Mouse (Mus musculus) MEL (cell line): ENCODE measurements at regions not wholly inside any gene's neighbourhood (a gene's known extent, or its start where the extent isn't known, plus 50 kb on each side); places are given as distances from the start of the nearest gene placed in this dataset.

Source experiments
- DNase-seq: peaks from one replicate; pipeline ENCODE4 v3.0.0; 2011; ENCODE audit warnings: low read depth, low spot score
- H3K27ac ChIP-seq: 2 replicates; pipeline ENCODE4 v1.5.1; 2012; ENCODE audit warnings: low read depth, mild to moderate bottlenecking, control low read depth, low read length, moderate library complexity; ENCODE audit not compliant: control insufficient read depth
- H3K27me3 ChIP-seq, 2 experiments: fragments of 150-350 bp in 1 of 2; sonication (generic) in 1 of 2; 2 replicates each; pipeline ENCODE4 v1.6.1; 2012; ENCODE audit warnings: low read length in 2 of 2, mild to moderate bottlenecking in 2 of 2, improper control_type of control experiment in 1 of 2, moderate library complexity in 1 of 2; ENCODE audit not compliant: insufficient read depth in 2 of 2, control insufficient read depth in 1 of 2
- H3K36me3 ChIP-seq, 2 experiments: 2 replicates each; pipeline ENCODE4 v1.6.1; 2012 to 2014; ENCODE audit warnings: low read length in 2 of 2, improper control_type of control experiment in 1 of 2, inconsistent platforms in 1 of 2, mild to moderate bottlenecking in 1 of 2; ENCODE audit not compliant: insufficient read depth in 2 of 2, control insufficient read depth in 1 of 2
- H3K4me1 ChIP-seq, 2 experiments: fragments of 150-350 bp in 1 of 2; sonication (generic) in 1 of 2; 2 replicates each; pipeline ENCODE4 v1.6.1; 2012; ENCODE audit warnings: low read length in 2 of 2, improper control_type of control experiment in 1 of 2, mild to moderate bottlenecking in 1 of 2; ENCODE audit not compliant: insufficient read depth in 2 of 2, control insufficient read depth in 1 of 2
- H3K4me3 ChIP-seq, 2 experiments: fragments of 150-350 bp in 1 of 2; sonication (generic) in 1 of 2; 2 replicates each; pipeline ENCODE4 v1.5.1; 2012; ENCODE audit warnings: low read depth in 2 of 2, low read length in 2 of 2, mild to moderate bottlenecking in 2 of 2, moderate library complexity in 2 of 2, control low read depth in 1 of 2, improper control_type of control experiment in 1 of 2; ENCODE audit not compliant: control insufficient read depth in 1 of 2, insufficient read depth in 1 of 2
- H3K79me2 ChIP-seq: 2 replicates; pipeline ENCODE4 v1.6.1; 2012; ENCODE audit warnings: mild to moderate bottlenecking, low read length, moderate library complexity; ENCODE audit not compliant: control insufficient read depth, poor library complexity, insufficient read depth
- H3K9ac ChIP-seq: 2 replicates; pipeline ENCODE4 v1.6.1; 2012; ENCODE audit warnings: low read depth, mild to moderate bottlenecking, control low read depth, low read length, moderate library complexity; ENCODE audit not compliant: control insufficient read depth, poor library complexity, severe bottlenecking
- H3K9me3 ChIP-seq: fragments of 150-350 bp; sonication (generic); replicated peaks from 2 replicates; pipeline ENCODE4 v1.6.1; 2012; ENCODE audit warnings: mild to moderate bottlenecking, low read length, improper control_type of control experiment, moderate library complexity; ENCODE audit not compliant: insufficient read depth
- CHD1 ChIP-seq: IDR thresholded peaks from 2 replicates; pipeline ENCODE4 v1.6.1; 2012; ENCODE audit warnings: low read depth, mild to moderate bottlenecking, inconsistent platforms, low read length, improper control_type of control experiment
- CTCF ChIP-seq, 3 experiments: IDR thresholded peaks in 2 of 3; conservative IDR thresholded peaks in 1 of 3; 2 replicates each; pipeline ENCODE4 v1.5.1; 2011 to 2012; ENCODE audit warnings: low read length in 3 of 3, low read depth in 2 of 3, mild to moderate bottlenecking in 2 of 3, improper control_type of control experiment in 1 of 3, inconsistent platforms in 1 of 3, mixed read lengths in 1 of 3, moderate library complexity in 1 of 3; ENCODE audit not compliant: control insufficient read depth in 1 of 3, insufficient read depth in 1 of 3, poor library complexity in 1 of 3, severe bottlenecking in 1 of 3
- EP300 ChIP-seq, 2 experiments: IDR thresholded peaks; 2 replicates each; pipeline ENCODE4 v1.6.1; 2011; ENCODE audit warnings: improper control_type of control experiment in 2 of 2, low read length in 2 of 2, low read depth in 1 of 2, mild to moderate bottlenecking in 1 of 2
- GABPA ChIP-seq: IDR thresholded peaks from 2 replicates; pipeline ENCODE4 v1.6.1; 2012; ENCODE audit warnings: low read depth, mild to moderate bottlenecking, inconsistent platforms, low read length, improper control_type of control experiment, moderate library complexity
- HCFC1 ChIP-seq: IDR thresholded peaks from 2 replicates; pipeline ENCODE4 v1.6.1; 2012; ENCODE audit warnings: low read depth, mild to moderate bottlenecking, inconsistent platforms, low read length, improper control_type of control experiment, moderate library complexity
- JUND ChIP-seq: IDR thresholded peaks from 2 replicates; pipeline ENCODE4 v1.6.1; 2011; ENCODE audit warnings: low read depth, mild to moderate bottlenecking, improper control_type of control experiment, low read length
- KAT2A ChIP-seq: conservative IDR thresholded peaks from 2 replicates; pipeline ENCODE4 v1.6.1; 2012; ENCODE audit warnings: low read depth, low read length, improper control_type of control experiment, inconsistent platforms
- MAFK ChIP-seq: IDR thresholded peaks from 2 replicates; pipeline ENCODE4 v1.6.1; 2011; ENCODE audit warnings: low read depth, mild to moderate bottlenecking, low read length, improper control_type of control experiment, borderline replicate concordance
- MAX ChIP-seq: IDR thresholded peaks from 2 replicates; pipeline ENCODE4 v1.6.1; 2011; ENCODE audit warnings: low read length, improper control_type of control experiment
- NELFE ChIP-seq: IDR thresholded peaks from 2 replicates; pipeline ENCODE4 v1.6.1; 2011; ENCODE audit warnings: low read depth, low read length, improper control_type of control experiment
- NRF1 ChIP-seq: IDR thresholded peaks from 2 replicates; pipeline ENCODE4 v1.6.1; 2014; ENCODE audit warnings: low read depth, mild to moderate bottlenecking, inconsistent platforms, low read length, improper control_type of control experiment, moderate library complexity; ENCODE audit not compliant: poor library complexity, insufficient read depth, severe bottlenecking
- POLR2A ChIP-seq, 2 experiments: IDR thresholded peaks; 2 replicates each; pipeline ENCODE4 v1.6.1; 2011 to 2012; ENCODE audit warnings: low read length in 2 of 2, mild to moderate bottlenecking in 2 of 2, control low read depth in 1 of 2, improper control_type of control experiment in 1 of 2, low read depth in 1 of 2, moderate library complexity in 1 of 2; ENCODE audit not compliant: control insufficient read depth in 1 of 2, insufficient read depth in 1 of 2, poor library complexity in 1 of 2
- SIN3A ChIP-seq: IDR thresholded peaks from 2 replicates; pipeline ENCODE4 v1.6.1; 2012; ENCODE audit warnings: low read length, improper control_type of control experiment, inconsistent platforms
- TAL1 ChIP-seq: IDR thresholded peaks from 2 replicates; pipeline ENCODE4 v1.6.1; 2012; ENCODE audit warnings: mild to moderate bottlenecking, inconsistent platforms, low read length, moderate library complexity, mixed read lengths
- UBTF ChIP-seq: IDR thresholded peaks from 2 replicates; pipeline ENCODE4 v1.6.1; 2012; ENCODE audit warnings: low read depth, mild to moderate bottlenecking, inconsistent platforms, low read length, improper control_type of control experiment, moderate library complexity, borderline replicate concordance; ENCODE audit not compliant: insufficient read depth
- USF2 ChIP-seq, 2 experiments: IDR thresholded peaks; 2 replicates each; pipeline ENCODE4 v1.6.1; 2011 to 2012; ENCODE audit warnings: improper control_type of control experiment in 2 of 2, low read length in 2 of 2, borderline replicate concordance in 1 of 2, inconsistent platforms in 1 of 2, low read depth in 1 of 2, mild to moderate bottlenecking in 1 of 2; ENCODE audit not compliant: insufficient read depth in 1 of 2
- ZC3H11A ChIP-seq: IDR thresholded peaks from 2 replicates; pipeline ENCODE4 v1.6.1; 2012; ENCODE audit warnings: low read depth, mild to moderate bottlenecking, inconsistent platforms, low read length, improper control_type of control experiment
- ZKSCAN1 ChIP-seq: IDR thresholded peaks from 2 replicates; pipeline ENCODE4 v1.6.1; 2012; ENCODE audit warnings: low read depth, mild to moderate bottlenecking, inconsistent platforms, low read length, improper control_type of control experiment, moderate library complexity
- ZMIZ1 ChIP-seq: IDR thresholded peaks from 2 replicates; pipeline ENCODE4 v1.6.1; 2012; ENCODE audit warnings: low read depth, mild to moderate bottlenecking, inconsistent platforms, low read length, improper control_type of control experiment, moderate library complexity

- H3K9ac ChIP-seq, result no peak overlapping the region
- H3K27ac ChIP-seq, result no peak overlapping the region
- H3K27me3 ChIP-seq, result no peaks in the 10 kb centered on the region
- TF ChIP-seq HCFC1, result no peak
- no peak for TF ChIP-seq ZMIZ1
- no peak for TF ChIP-seq NELFE
- no peak for TF ChIP-seq USF2 (IDR thresholded peaks at IDR 0.05; ENCODE audit: borderline replicate concordance in 1 of 2, insufficient read depth in 1 of 2, low read depth in 1 of 2, low read length in 2 of 2)
- TF ChIP-seq POLR2A (IDR thresholded peaks at IDR 0.05; ENCODE audit: control insufficient read depth in 1 of 2, insufficient read depth in 1 of 2, low read depth in 1 of 2, low read length in 2 of 2, poor library complexity in 1 of 2), result no peak
- TF ChIP-seq NRF1, result no peak
- TF ChIP-seq CTCF (IDR thresholded peaks at IDR 0.05 in 2 of 3, conservative IDR thresholded peaks at IDR 0.05 in 1 of 3; ENCODE audit: control insufficient read depth in 1 of 3, insufficient read depth in 1 of 3, low read depth in 2 of 3, low read length in 3 of 3, poor library complexity in 1 of 3, severe bottlenecking in 1 of 3), result no peak
- TF ChIP-seq ZKSCAN1, result no peak
- no peak for TF ChIP-seq EP300 (IDR thresholded peaks at IDR 0.05; ENCODE audit: low read depth in 1 of 2, low read length in 2 of 2)
- no peak for TF ChIP-seq KAT2A
- no peak for TF ChIP-seq MAFK
- no peak for TF ChIP-seq TAL1
- no peak for TF ChIP-seq JUND
- no peak for TF ChIP-seq ZC3H11A
- no peak for TF ChIP-seq CHD1
- no peak for TF ChIP-seq MAX
- TF ChIP-seq GABPA, result no peak
- TF ChIP-seq UBTF, result no peak
- no peak for TF ChIP-seq SIN3A
- no peaks in the 10 kb centered on the region for H3K36me3 ChIP-seq
- H3K79me2 ChIP-seq, result no peaks in the 10 kb centered on the region
- no peaks in the 10 kb centered on the region for H3K4me1 ChIP-seq
- no peak for DNase-seq
- H3K9me3 ChIP-seq, result no peaks in the 10 kb centered on the region
- H3K4me3 ChIP-seq, result no peak overlapping the region
These were observed 158.9 kb upstream of the Lef1 start for GRCm38 (mm10) chr3:130951381-130951780.

GRCm38 (mm10) chr3:130950872-130951271, 159.4 kb upstream of the Lef1 start:
- no peak for TF ChIP-seq ZMIZ1
- Histone ChIP-seq H3K4me1 (no peaks in the 10 kb centered on the region), H3K36me3 (no peaks in the 10 kb centered on the region), H3K9ac (no peak overlapping the region), H3K79me2 (no peaks in the 10 kb centered on the region), H3K27ac (no peak overlapping the region), H3K9me3 (no peaks in the 10 kb centered on the region), H3K27me3 (no peaks in the 10 kb centered on the region), H3K4me3 (no peak overlapping the region)
- DNase-seq, result no peak
